Mouse (Mus musculus) kidney, embryonic 15.5 days (tissue): ENCODE results near the gene Gm49405. TPM values are rescaled to one million over a fixed set of nuclear protein-coding genes. Genes with fewer than 3 reads are reported as not detected.

Experiments
- ATAC-seq: fragments of 200-750 bp; cut with Nextera tagmentation; replicated peaks from 2 replicates; pipeline ENCODE4 v1.8.0; 2017; ENCODE audit warnings: moderate TSS enrichment; ENCODE audit not compliant: low FRiP score
- H3K27ac ChIP-seq: fragments of 300-500 bp; sonication (generic); 2 replicates; pipeline ENCODE4 v1.5.1; 2015; ENCODE audit warnings: mild to moderate bottlenecking, inconsistent platforms
- H3K27me3 ChIP-seq: fragments of 300-500 bp; sonication (generic); 2 replicates; pipeline ENCODE4 v1.6.1; 2015; ENCODE audit warnings: inconsistent platforms
- H3K36me3 ChIP-seq: fragments of 300-500 bp; sonication (generic); 2 replicates; pipeline ENCODE4 v1.6.1; 2015; ENCODE audit warnings: inconsistent platforms
- H3K4me1 ChIP-seq: fragments of 300-500 bp; sonication (generic); 2 replicates; pipeline ENCODE4 v1.6.1; 2015; ENCODE audit warnings: inconsistent platforms
- H3K4me2 ChIP-seq: fragments of 300-500 bp; sonication (generic); 2 replicates; pipeline ENCODE4 v1.6.1; 2015; ENCODE audit warnings: moderate library complexity, mild to moderate bottlenecking, inconsistent platforms
- H3K4me3 ChIP-seq: fragments of 300-500 bp; sonication (generic); replicated peaks from 2 replicates; pipeline ENCODE4 v1.5.1; 2015; ENCODE audit warnings: mild to moderate bottlenecking, inconsistent platforms
- H3K9ac ChIP-seq: fragments of 300-500 bp; sonication (generic); 2 replicates; pipeline ENCODE4 v1.6.1; 2015; ENCODE audit warnings: mild to moderate bottlenecking, inconsistent platforms
- H3K9me3 ChIP-seq: fragments of 300-500 bp; sonication (generic); replicated peaks from 2 replicates; pipeline ENCODE4 v1.6.1; 2016; ENCODE audit warnings: inconsistent platforms
- WGBS: fragments of 180-500 bp; shearing (Covaris S2); methylation state at CpG from one replicate; pipeline ENCODE4 v1.1.7; 2015; ENCODE audit warnings: mixed read lengths; 5-methylcytosine and 5-hydroxymethylcytosine counted together
- polyA plus RNA-seq: library from polyadenylated mRNA; unstranded; fragments of >200 nt; fragmentation: Nextera tagmentation; extraction: Ambion mirVana; gene quantifications from 2 replicates; pipeline ENCODE4 v1.2.1, GENCODE M21; 2015

Gene Gm49405
- polyA plus RNA-seq, 1 experiment from 2014 or later: 4.1 TPM

DNA sequence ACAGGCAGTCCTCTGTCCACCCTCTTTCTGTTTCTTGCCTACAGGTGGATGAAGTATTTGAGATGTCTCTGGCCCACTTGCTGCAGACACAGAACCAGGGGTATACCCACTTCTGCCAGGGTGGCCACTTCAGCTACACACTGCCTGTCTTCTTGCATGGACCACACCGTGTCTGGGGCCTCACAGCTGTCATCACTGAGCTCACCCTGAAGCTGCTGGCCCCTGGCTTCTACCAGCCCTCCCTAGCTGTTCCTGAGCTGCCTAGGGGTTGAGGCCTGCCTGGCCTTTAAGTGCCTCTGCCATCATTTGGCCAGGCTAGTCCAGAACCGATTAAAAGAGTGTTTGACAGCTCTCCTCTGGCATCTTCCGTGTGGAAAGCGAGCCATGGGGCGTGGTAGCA, 1.3 kb downstream of the Gm49405 start:
- ATAC-seq: no peak
- Histone ChIP-seq H3K9ac (0 out of 2 replicates have a peak overlapping the region, but pooled peaks have one; percentile 80), H3K27ac (no peak overlapping the region), H3K27me3 (no peaks in the 10 kb centered on the region), H3K9me3 (no peaks in the 10 kb centered on the region), H3K36me3 (peaks cover 21% of the 10 kb centered on the region), H3K4me3 (no peak overlapping the region), H3K4me1 (peaks cover 44% of the 10 kb centered on the region), H3K4me2 (peak overlapping the region; percentile 89)
- WGBS: 74% methylated on average over 5 of the region's 5 CpGs

DNA sequence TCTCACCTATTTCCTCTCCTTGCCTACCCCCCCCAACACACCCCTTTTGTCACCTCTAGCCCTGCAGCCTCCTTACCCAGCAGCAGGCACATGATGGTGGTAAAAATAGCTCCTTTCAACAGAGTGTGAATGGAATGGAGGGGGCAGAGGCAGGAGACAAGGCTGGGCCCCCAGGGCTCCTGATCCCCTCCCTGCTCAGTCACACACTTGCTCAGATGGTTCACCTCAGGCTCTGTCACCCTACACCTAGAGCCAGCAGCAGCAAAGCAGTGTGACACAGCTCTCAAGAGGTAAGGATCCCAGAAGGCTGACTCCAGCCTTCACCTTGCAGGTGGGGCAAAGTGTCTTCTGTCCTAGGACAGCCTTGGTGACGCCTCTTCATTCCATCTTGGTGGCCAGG, 2.7 kb downstream of the Gm49405 start, which contains the start of gene Doc2g:
Gene Doc2g, plus strand, starts transcription at position 202 of the 400 bp plus-strand sequence.
- H3K27ac ChIP-seq: no peak within 1 kb of the TSS
- WGBS: 81% methylated on average over 1 of the region's 1 CpGs
- H3K4me1 ChIP-seq: peaks cover 31% of the 10 kb centered on the region
- no peak within 1 kb of the TSS for H3K4me2 ChIP-seq
- no peak for ATAC-seq
- H3K27me3 ChIP-seq: no peaks in the 10 kb centered on the region
- H3K36me3 ChIP-seq: peaks cover 35% of the 10 kb centered on the region
- H3K4me3 ChIP-seq: no peak within 1 kb of the TSS
- H3K9me3 ChIP-seq: no peaks in the 10 kb centered on the region
- no peak within 1 kb of the TSS for H3K9ac ChIP-seq

DNA sequence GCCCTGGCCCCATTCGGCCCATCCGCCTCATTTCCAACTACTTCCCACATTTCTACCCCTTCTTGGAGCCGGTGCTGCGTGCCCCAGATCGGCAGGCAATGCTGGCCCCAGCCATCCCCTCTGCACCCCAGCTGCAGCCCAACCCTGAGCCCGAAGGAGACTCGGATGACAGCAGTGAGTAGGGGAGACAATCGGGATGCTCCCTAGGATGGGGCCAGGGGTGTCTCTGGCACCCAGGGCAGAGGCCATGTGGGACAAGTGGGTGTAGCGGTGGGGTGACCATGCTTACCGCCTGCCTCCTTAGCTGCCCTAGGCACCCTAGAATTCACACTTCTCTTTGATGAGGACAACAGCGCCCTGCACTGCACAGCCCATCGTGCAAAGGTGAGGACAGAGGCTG, 3.2 kb downstream of the Gm49405 start:
- no peak overlapping the region for H3K27ac ChIP-seq
- H3K9ac ChIP-seq: no peak overlapping the region
- peaks cover 40% of the 10 kb centered on the region for H3K36me3 ChIP-seq
- no peak overlapping the region for H3K4me2 ChIP-seq
- H3K4me3 ChIP-seq: no peak overlapping the region
- 77% methylated on average over 12 of the region's 12 CpGs for WGBS
- H3K27me3 ChIP-seq: no peaks in the 10 kb centered on the region
- no peak for ATAC-seq
- H3K4me1 ChIP-seq: peaks cover 27% of the 10 kb centered on the region
- H3K9me3 ChIP-seq: no peaks in the 10 kb centered on the region

DNA sequence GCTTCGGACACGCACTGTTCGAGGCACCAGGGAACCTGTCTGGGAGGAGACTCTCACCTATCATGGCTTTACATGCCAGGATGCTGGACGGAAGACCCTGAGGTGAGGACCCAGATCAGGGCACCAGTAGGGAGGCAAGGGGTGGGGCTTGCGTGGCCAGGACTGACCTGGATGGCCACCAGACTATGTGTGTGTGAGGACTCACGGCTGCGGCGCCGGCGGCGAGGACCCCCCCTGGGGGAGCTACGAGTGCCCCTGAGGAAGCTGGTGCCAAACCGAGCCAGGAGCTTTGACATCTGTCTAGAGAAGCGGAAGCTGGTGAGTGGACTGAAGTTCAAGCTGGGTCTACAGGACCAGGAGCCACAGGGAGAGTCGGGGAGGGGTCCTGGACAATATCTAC, 3.9 kb downstream of the Gm49405 start:
- no peaks in the 10 kb centered on the region for H3K27me3 ChIP-seq
- no peak for ATAC-seq
- H3K9me3 ChIP-seq: no peaks in the 10 kb centered on the region
- H3K27ac ChIP-seq: no peak overlapping the region
- peaks cover 21% of the 10 kb centered on the region for H3K4me1 ChIP-seq
- no peak overlapping the region for H3K4me3 ChIP-seq
- H3K9ac ChIP-seq: no peak overlapping the region
- H3K4me2 ChIP-seq: no peak overlapping the region
- peaks cover 47% of the 10 kb centered on the region for H3K36me3 ChIP-seq
- WGBS: 85% methylated on average over 15 of the region's 15 CpGs

DNA sequence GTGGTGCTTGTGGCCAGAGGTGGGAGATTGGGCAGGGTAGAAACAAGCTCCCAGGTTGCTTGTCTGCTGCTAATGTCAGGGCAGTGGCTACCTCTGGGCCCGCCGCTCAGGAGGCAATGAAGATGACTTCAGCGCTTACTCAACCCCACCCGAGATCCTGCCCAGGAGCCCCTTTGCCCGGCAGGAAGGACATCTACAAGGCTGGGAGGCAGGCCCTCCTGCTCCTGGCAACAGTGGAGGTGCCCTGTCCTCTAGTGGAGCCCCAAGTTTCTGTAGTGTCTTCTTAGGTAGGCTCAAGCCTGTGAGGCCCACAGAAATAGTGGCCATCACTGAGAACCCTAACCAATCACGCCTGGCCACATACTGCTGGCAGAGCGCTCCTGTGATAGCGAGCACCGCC, 4.7 kb downstream of the Gm49405 start:
- Histone ChIP-seq H3K4me1 (peaks cover 15% of the 10 kb centered on the region), H3K9ac (no peak overlapping the region), H3K27ac (no peak overlapping the region), H3K4me3 (no peak overlapping the region), H3K4me2 (no peak overlapping the region), H3K27me3 (no peaks in the 10 kb centered on the region), H3K9me3 (no peaks in the 10 kb centered on the region), H3K36me3 (peaks cover 54% of the 10 kb centered on the region)
- no peak for ATAC-seq
- 89% methylated on average over 9 of the region's 9 CpGs for WGBS

DNA sequence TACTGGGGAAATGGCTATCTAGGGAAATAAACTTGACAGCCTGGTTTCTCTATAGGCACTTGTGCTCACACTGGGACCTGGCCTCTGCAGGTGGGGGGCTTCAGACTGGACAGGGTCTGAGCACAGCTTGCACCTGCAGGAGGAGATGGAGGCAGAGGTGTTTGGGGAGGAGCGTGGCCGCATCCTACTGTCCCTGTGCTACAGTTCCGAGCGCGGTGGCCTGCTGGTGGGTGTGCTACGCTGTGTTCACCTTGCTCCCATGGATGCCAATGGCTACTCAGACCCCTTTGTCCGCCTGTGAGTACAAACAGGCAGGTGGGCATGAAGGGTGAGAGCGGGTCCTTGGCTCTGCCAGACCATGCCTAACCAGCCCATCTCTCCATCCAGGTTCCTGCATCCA, 5.5 kb downstream of the Gm49405 start:
- peaks cover 14% of the 10 kb centered on the region for H3K4me1 ChIP-seq
- WGBS: 96% methylated on average over 8 of the region's 8 CpGs
- H3K9ac ChIP-seq: no peak overlapping the region
- H3K27ac ChIP-seq: no peak overlapping the region
- H3K36me3 ChIP-seq: peaks cover 61% of the 10 kb centered on the region
- ATAC-seq: no peak
- H3K9me3 ChIP-seq: no peaks in the 10 kb centered on the region
- no peak overlapping the region for H3K4me2 ChIP-seq
- H3K27me3 ChIP-seq: no peaks in the 10 kb centered on the region
- H3K4me3 ChIP-seq: no peak overlapping the region

DNA sequence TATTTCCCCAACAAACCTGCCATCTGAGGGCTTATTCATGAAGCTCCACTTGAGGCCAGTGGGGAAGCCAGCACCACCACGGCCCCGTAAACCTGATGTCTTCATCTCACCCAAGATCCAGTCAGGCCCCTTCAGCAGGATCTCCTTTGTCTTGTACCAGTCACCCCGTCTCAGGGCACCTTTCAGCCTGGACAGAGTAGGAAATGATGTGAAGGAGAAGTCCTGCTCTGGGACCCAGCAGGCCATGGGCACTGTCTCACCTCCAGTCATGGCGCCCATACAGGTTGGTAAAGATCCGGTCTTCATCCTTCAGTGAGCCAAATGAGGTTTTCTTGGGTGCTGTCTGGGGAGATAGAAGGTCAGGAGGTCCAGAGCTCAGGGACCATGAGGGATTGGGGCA, 10.7 kb downstream of the Gm49405 start:
- Histone ChIP-seq H3K9ac (no peak overlapping the region), H3K9me3 (no peaks in the 10 kb centered on the region), H3K4me3 (no peak overlapping the region), H3K27ac (no peak overlapping the region), H3K4me1 (peaks cover 20% of the 10 kb centered on the region), H3K27me3 (no peaks in the 10 kb centered on the region), H3K36me3 (peaks cover 48% of the 10 kb centered on the region), H3K4me2 (no peak overlapping the region; the same call in 1 of the 2 replicates)
- ATAC-seq: no peak
- 90% methylated on average over 5 of the region's 5 CpGs for WGBS

DNA sequence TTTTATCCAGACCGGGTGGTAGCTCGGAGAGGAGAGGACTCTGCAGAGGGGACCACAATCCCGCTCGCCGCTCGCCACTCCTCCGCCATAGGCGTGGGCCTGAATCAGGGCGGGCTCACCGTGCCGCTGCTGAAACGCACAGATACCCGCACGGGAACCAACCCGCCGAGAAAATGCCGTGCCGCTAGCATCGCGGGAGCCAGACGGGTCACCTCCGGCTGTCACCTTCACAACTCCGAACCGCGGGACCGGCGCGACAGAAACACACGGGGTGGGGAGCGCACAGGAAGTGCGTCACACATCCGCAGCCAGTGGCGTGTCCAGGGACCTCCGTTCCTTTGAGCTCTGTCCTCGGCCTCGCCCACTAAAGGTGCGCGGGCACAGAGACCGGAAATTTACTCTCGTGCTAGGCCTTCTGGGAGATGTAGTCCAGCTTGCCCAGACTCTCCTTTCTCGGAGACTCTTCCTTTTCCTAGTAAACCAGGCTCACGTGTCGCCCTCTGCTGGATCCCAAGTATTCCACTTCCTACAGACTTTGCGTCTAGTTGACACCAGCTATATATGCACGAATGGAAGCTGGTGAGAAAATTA, 12.1 kb downstream of the Gm49405 start, which contains the start of gene Ndufv1:
Gene Ndufv1, minus strand, starts transcription at position 375 of the 591 bp plus-strand sequence.
- H3K4me1 ChIP-seq: peaks cover 20% of the 10 kb centered on the region
- peak within 1 kb of the TSS; percentile 77 for H3K9ac ChIP-seq
- peak; percentile 99 for ATAC-seq
- peak within 1 kb of the TSS; percentile 61 for H3K4me2 ChIP-seq
- H3K9me3 ChIP-seq: no peaks in the 10 kb centered on the region
- H3K4me3 ChIP-seq: peak within 1 kb of the TSS; percentile 86
- H3K27ac ChIP-seq: peak within 1 kb of the TSS; percentile 77
- WGBS: under 1% methylated on average over 45 of the region's 45 CpGs
- H3K27me3 ChIP-seq: no peaks in the 10 kb centered on the region
- H3K36me3 ChIP-seq: peaks cover 34% of the 10 kb centered on the region

DNA sequence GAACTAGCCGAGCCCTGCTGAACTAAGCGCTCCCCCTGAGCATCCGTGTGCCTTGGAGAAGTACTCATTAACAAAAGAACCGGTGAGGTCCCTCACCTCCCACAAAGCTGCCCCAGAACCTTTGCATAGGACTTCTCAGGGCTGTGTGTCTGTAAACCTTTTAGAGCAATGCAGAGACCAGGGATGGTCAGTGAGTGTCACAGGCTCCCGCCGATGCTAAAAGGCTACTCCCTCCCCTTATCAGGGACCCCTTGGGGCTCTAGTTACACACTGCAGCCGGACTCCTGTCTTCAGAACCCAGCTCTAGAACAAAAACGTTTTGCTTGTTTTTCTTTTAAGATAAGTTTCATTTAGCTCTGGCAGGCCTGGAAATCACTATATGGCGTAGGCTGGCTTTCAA, 12.6 kb downstream of the Gm49405 start:
- H3K27me3 ChIP-seq: no peaks in the 10 kb centered on the region
- ATAC-seq: no peak; the same call in 1 of the 2 replicates
- H3K27ac ChIP-seq: no peak overlapping the region; the same call in 1 of the 2 replicates
- no peaks in the 10 kb centered on the region for H3K9me3 ChIP-seq
- peaks cover 28% of the 10 kb centered on the region for H3K36me3 ChIP-seq
- H3K4me1 ChIP-seq: peaks cover 20% of the 10 kb centered on the region
- H3K4me3 ChIP-seq: peak overlapping the region; percentile 86
- peak overlapping the region; percentile 61 for H3K4me2 ChIP-seq
- peak overlapping the region; percentile 45 for H3K9ac ChIP-seq
- 13% methylated on average over 9 of the region's 9 CpGs for WGBS

DNA sequence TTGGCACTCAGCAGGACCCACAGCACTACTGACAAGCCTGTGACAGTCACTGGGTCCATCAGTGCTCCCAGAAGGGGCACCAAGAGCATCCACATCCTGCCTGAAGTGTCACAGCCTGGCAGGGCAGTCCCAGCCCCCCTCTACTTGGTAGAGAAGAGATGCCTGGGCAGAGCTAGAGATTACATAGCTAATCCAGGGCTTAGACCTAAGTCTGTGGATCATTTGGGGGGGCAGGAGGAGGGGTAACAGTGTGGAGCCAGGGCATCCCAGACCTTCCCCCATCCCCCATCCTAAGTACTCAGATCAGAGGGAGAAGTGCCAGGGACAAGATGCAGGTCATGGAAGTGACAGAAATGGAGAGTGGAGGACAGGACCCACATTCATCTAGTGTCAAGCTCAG, 14.4 kb downstream of the Gm49405 start:
- H3K9me3 ChIP-seq: no peaks in the 10 kb centered on the region
- no peak for ATAC-seq
- H3K4me1 ChIP-seq: peaks cover 32% of the 10 kb centered on the region
- H3K27me3 ChIP-seq: no peaks in the 10 kb centered on the region
- no peak overlapping the region for H3K27ac ChIP-seq
- H3K36me3 ChIP-seq: peaks cover 11% of the 10 kb centered on the region
- no peak overlapping the region for H3K4me2 ChIP-seq
- H3K4me3 ChIP-seq: no peak overlapping the region
- H3K9ac ChIP-seq: no peak overlapping the region

DNA sequence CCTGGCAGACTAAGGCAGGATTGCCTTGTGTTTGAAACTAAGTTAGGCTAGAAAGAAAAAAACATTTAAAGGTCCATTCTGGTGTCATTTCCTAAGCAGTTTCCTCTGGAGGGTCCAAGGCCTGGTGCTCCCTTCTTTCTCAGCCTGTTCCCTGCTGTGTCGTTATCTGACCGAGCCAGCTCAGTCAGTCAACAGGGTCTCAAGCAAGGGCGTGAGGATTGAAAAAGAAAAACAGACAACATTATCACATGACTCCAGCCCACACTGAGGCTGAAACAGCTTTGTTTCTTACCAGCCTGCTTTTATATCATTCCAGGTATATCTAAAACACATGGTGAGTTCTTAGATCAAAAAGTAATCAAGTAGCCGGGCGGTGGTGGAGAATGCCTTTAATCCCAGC, 15.2 kb downstream of the Gm49405 start:
- Histone ChIP-seq H3K27me3 (no peaks in the 10 kb centered on the region), H3K4me1 (peaks cover 32% of the 10 kb centered on the region), H3K27ac (no peak overlapping the region), H3K9ac (no peak overlapping the region), H3K4me2 (no peak overlapping the region), H3K9me3 (no peaks in the 10 kb centered on the region), H3K4me3 (no peak overlapping the region), H3K36me3 (peaks cover 3% of the 10 kb centered on the region; the same call in 1 of the 2 replicates)
- no peak for ATAC-seq
- 71% methylated on average over 5 of the region's 5 CpGs for WGBS

DNA sequence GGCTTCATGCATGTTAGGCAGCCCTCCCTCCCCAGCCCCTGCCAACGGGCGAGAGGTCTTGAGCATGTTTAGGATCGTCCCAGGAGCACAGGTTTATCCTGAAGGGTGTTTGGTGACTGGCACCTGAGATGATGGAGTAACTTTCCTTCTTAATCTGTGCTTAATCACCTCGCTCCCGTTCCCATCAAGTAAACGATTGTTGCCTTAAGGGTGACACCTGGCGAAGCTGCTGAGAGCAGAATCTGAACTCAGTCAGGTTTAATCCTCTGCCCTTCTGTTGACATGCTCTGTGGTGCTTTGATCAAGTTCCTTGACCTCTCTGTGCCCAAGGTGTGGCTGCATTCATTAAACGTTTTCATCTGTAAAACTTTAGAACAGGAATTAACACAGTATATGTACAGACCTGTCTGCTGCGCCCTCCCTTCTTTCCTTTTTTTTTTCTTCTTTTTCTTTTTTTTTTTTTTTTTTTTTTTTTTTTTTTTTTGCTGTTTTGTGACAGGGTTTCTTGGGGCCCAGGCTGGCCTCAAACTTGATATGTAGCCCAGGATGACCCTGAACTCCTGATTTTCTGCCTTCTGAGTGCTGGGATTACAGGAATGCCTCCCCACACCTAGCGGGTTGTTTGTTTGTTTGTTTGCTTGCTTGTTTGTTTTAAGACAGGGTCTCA, 17.6 kb downstream of the Gm49405 start:
- Histone ChIP-seq H3K4me3 (no peak overlapping the region), H3K4me1 (peaks cover 18% of the 10 kb centered on the region), H3K9ac (no peak overlapping the region), H3K36me3 (no peaks in the 10 kb centered on the region), H3K4me2 (no peak overlapping the region), H3K27ac (no peak overlapping the region), H3K9me3 (no peaks in the 10 kb centered on the region), H3K27me3 (no peaks in the 10 kb centered on the region)
- no peak for ATAC-seq
- 68% methylated on average over 10 of the region's 10 CpGs for WGBS
